Mouse (Mus musculus) heart, postnatal 0 days (tissue): ENCODE results near the gene Galnt14. TPM values are rescaled to one million over a fixed set of nuclear protein-coding genes. Genes with fewer than 3 reads are reported as not detected.

ENCODE experiments used
- ATAC-seq: fragments of 200-750 bp; cut with Nextera tagmentation; 2 replicates; pipeline ENCODE4 v1.8.0; 2017; ENCODE audit warnings: low read depth, moderate number of reproducible peaks, moderate library complexity; ENCODE audit not compliant: insufficient read depth
- DNase-seq: peaks from one replicate; pipeline ENCODE4 v3.0.0-alpha.2; 2016; ENCODE audit warnings: low spot score
- H3K27ac ChIP-seq: fragments of 300-500 bp; sonication (generic); 2 replicates; pipeline ENCODE4 v1.5.1; 2014; ENCODE audit warnings: low read depth, mild to moderate bottlenecking
- H3K27me3 ChIP-seq: fragments of 300-500 bp; sonication (generic); 2 replicates; pipeline ENCODE4 v1.6.1; 2014; ENCODE audit warnings: low read length, mixed read lengths; ENCODE audit not compliant: control insufficient read depth, insufficient read depth
- H3K36me3 ChIP-seq: fragments of 300-500 bp; sonication (generic); replicated peaks from 2 replicates; pipeline ENCODE4 v1.6.1; 2014; ENCODE audit warnings: low read length, mixed read lengths; ENCODE audit not compliant: control insufficient read depth, insufficient read depth
- H3K4me1 ChIP-seq: fragments of 300-500 bp; sonication (generic); 2 replicates; pipeline ENCODE4 v1.6.1; 2014; ENCODE audit warnings: antibody characterized with exemption; ENCODE audit not compliant: control insufficient read depth, insufficient read depth
- H3K4me2 ChIP-seq: fragments of 300-500 bp; sonication (generic); 2 replicates; pipeline ENCODE4 v1.6.1; 2014; ENCODE audit warnings: low read depth, mild to moderate bottlenecking, low read length, moderate library complexity
- H3K4me3 ChIP-seq: fragments of 300-500 bp; sonication (generic); 2 replicates; pipeline ENCODE4 v1.5.1; 2014; ENCODE audit warnings: low read depth, low read length
- H3K9ac ChIP-seq: fragments of 300-500 bp; sonication (generic); replicated peaks from 2 replicates; pipeline ENCODE4 v1.6.1; 2014; ENCODE audit warnings: low read depth, low read length, mixed read lengths
- H3K9me3 ChIP-seq: fragments of 300-500 bp; sonication (generic); replicated peaks from 2 replicates; pipeline ENCODE4 v1.6.1; 2016; ENCODE audit warnings: low read length; ENCODE audit not compliant: control insufficient read depth
- CTCF ChIP-seq: IDR thresholded peaks from 2 replicates; pipeline ENCODE4 v1.5.1; 2016; ENCODE audit warnings: antibody characterized with exemption, control low read depth, low read depth
- EP300 ChIP-seq: IDR thresholded peaks from 2 replicates; pipeline ENCODE4 v1.6.1; 2016; ENCODE audit warnings: antibody characterized with exemption, low read depth
- WGBS: fragments of 180-500 bp; shearing (Covaris S2); extraction: QIAGEN DNeasy Blood & Tissue Kit; methylation state at CpG from one replicate; pipeline ENCODE4 v1.1.7; 2014; 5-methylcytosine and 5-hydroxymethylcytosine counted together
- polyA plus RNA-seq: library from polyadenylated mRNA; unstranded; fragments of >200 nt; fragmentation: Nextera tagmentation; extraction: Ambion mirVana; gene quantifications from 2 replicates; pipeline ENCODE4 v1.2.1, GENCODE M21; 2015
- total RNA-seq: library from RNA; depleted of rRNA; stranded (reverse); fragments of >200 nt; gene quantifications from 2 replicates; pipeline ENCODE4 v1.2.3, GENCODE M21; 2014; ENCODE audit warnings: low replicate concordance

The Galnt14 gene
- total and polyA plus RNA-seq, 2 experiments from 2014 or later: 0.14 TPM; not detected in 1

GRCm38 (mm10) chr17:73559498-73559897, 150.8 kb downstream of the Galnt14 start:
- Histone ChIP-seq H3K4me1 (no peaks in the 10 kb centered on the region; the same call in 1 of the 2 replicates), H3K27me3 (no peaks in the 10 kb centered on the region), H3K4me2 (no peak overlapping the region), H3K4me3 (no peak overlapping the region), H3K27ac (no peak overlapping the region), H3K9me3 (no peaks in the 10 kb centered on the region), H3K36me3 (no peaks in the 10 kb centered on the region), H3K9ac (no peak overlapping the region)
- WGBS: 58% methylated on average over 4 of the region's 4 CpGs
- DNase-seq: no peak
- no peak for ATAC-seq
- no peak for TF ChIP-seq CTCF
- no peak for TF ChIP-seq EP300

- Histone ChIP-seq H3K4me3 (no peak overlapping the region), H3K36me3 (no peaks in the 10 kb centered on the region), H3K4me1 (no peaks in the 10 kb centered on the region; the same call in 1 of the 2 replicates), H3K9ac (no peak overlapping the region), H3K27ac (no peak overlapping the region), H3K4me2 (no peak overlapping the region), H3K27me3 (no peaks in the 10 kb centered on the region), H3K9me3 (no peaks in the 10 kb centered on the region)
- ATAC-seq (no peak), DNase-seq (no peak)
- TF ChIP-seq CTCF: no peak
- WGBS: 41% methylated on average over 3 of the region's 3 CpGs
These were observed 153.2 kb downstream of the Galnt14 start for GRCm38 (mm10) chr17:73557101-73557500.

- Histone ChIP-seq H3K9me3 (no peaks in the 10 kb centered on the region), H3K27me3 (no peaks in the 10 kb centered on the region), H3K9ac (no peak overlapping the region), H3K4me1 (no peaks in the 10 kb centered on the region; the same call in 1 of the 2 replicates), H3K4me3 (no peak overlapping the region), H3K27ac (no peak overlapping the region), H3K36me3 (no peaks in the 10 kb centered on the region), H3K4me2 (no peak overlapping the region)
- TF ChIP-seq CTCF (no peak), EP300 (no peak)
- 94% methylated on average over 2 of the region's 2 CpGs for WGBS
- no peak for DNase-seq
- ATAC-seq: no peak
These were observed 153.8 kb downstream of the Galnt14 start for GRCm38 (mm10) chr17:73556436-73556835.

- Histone ChIP-seq H3K27ac (no peak overlapping the region), H3K27me3 (no peaks in the 10 kb centered on the region), H3K36me3 (no peaks in the 10 kb centered on the region), H3K9ac (no peak overlapping the region), H3K4me1 (no peaks in the 10 kb centered on the region; the same call in 1 of the 2 replicates), H3K4me3 (no peak overlapping the region), H3K9me3 (no peaks in the 10 kb centered on the region), H3K4me2 (no peak overlapping the region)
- no peak for TF ChIP-seq CTCF
- TF ChIP-seq EP300: no peak
- WGBS: 81% methylated on average over 4 of the region's 4 CpGs
- ATAC-seq (no peak), DNase-seq (no peak)
These were observed 155.6 kb downstream of the Galnt14 start for GRCm38 (mm10) chr17:73554668-73555067.

- H3K9ac ChIP-seq: no peak overlapping the region
- H3K4me3 ChIP-seq: no peak overlapping the region
- no peaks in the 10 kb centered on the region for H3K4me1 ChIP-seq
- no peaks in the 10 kb centered on the region for H3K36me3 ChIP-seq
- no peak overlapping the region for H3K27ac ChIP-seq
- no peak for ATAC-seq
- DNase-seq: no peak
- no peaks in the 10 kb centered on the region for H3K9me3 ChIP-seq
- TF ChIP-seq EP300 (no peak), CTCF (no peak)
- H3K4me2 ChIP-seq: no peak overlapping the region
- 82% methylated on average over 12 of the region's 12 CpGs for WGBS
- H3K27me3 ChIP-seq: no peaks in the 10 kb centered on the region
These were observed 161.3 kb downstream of the Galnt14 start for GRCm38 (mm10) chr17:73548783-73549566.

- Histone ChIP-seq H3K9ac (no peak overlapping the region), H3K9me3 (no peaks in the 10 kb centered on the region), H3K4me2 (no peak overlapping the region), H3K4me1 (no peaks in the 10 kb centered on the region), H3K4me3 (no peak overlapping the region), H3K27ac (no peak overlapping the region), H3K36me3 (no peaks in the 10 kb centered on the region), H3K27me3 (no peaks in the 10 kb centered on the region)
- TF ChIP-seq CTCF: no peak
- ATAC-seq (no peak), DNase-seq (no peak)
- WGBS: 62% methylated on average over 7 of the region's 7 CpGs
These were observed 162.1 kb downstream of the Galnt14 start for GRCm38 (mm10) chr17:73548119-73548518.
